Mouse (Mus musculus) embryonic facial prominence, embryonic 13.5 days (tissue): ENCODE data around the gene Olfr395. TPM values are rescaled to one million over a fixed set of nuclear protein-coding genes. Genes with fewer than 3 reads are reported as not detected.
"Not testable (repeated sequence)": the region's sequence is repeated elsewhere in the genome, so short reads cannot be mapped to it uniquely, and the experiment has no call there.

Experiments used
- ATAC-seq: fragments of 200-750 bp; cut with Nextera tagmentation; 2 replicates; pipeline ENCODE4 v1.8.0; 2017; ENCODE audit warnings: low read depth; ENCODE audit not compliant: insufficient number of reproducible peaks, insufficient read depth, low FRiP score, low TSS enrichment
- H3K27ac ChIP-seq: fragments of 300-500 bp; sonication (generic); 2 replicates; pipeline ENCODE4 v1.5.1; 2015; ENCODE audit warnings: moderate library complexity, mild to moderate bottlenecking, inconsistent platforms
- H3K27me3 ChIP-seq: fragments of 300-500 bp; sonication (generic); 2 replicates; pipeline ENCODE4 v1.6.1; 2015; ENCODE audit warnings: mild to moderate bottlenecking, inconsistent platforms
- H3K36me3 ChIP-seq: fragments of 300-500 bp; sonication (generic); 2 replicates; pipeline ENCODE4 v1.6.1; 2015; ENCODE audit warnings: mild to moderate bottlenecking, inconsistent platforms
- H3K4me1 ChIP-seq: fragments of 300-500 bp; sonication (generic); 2 replicates; pipeline ENCODE4 v1.6.1; 2015; ENCODE audit warnings: inconsistent platforms
- H3K4me2 ChIP-seq: fragments of 300-500 bp; sonication (generic); 2 replicates; pipeline ENCODE4 v1.6.1; 2015; ENCODE audit warnings: moderate library complexity, mild to moderate bottlenecking, inconsistent platforms
- H3K4me3 ChIP-seq: fragments of 300-500 bp; sonication (generic); 2 replicates; pipeline ENCODE4 v1.5.1; 2015; ENCODE audit warnings: mild to moderate bottlenecking, inconsistent platforms
- H3K9ac ChIP-seq: fragments of 300-500 bp; sonication (generic); 2 replicates; pipeline ENCODE4 v1.6.1; 2015; ENCODE audit warnings: mild to moderate bottlenecking, inconsistent platforms
- H3K9me3 ChIP-seq: fragments of 300-500 bp; sonication (generic); 2 replicates; pipeline ENCODE4 v1.6.1; 2016; ENCODE audit warnings: inconsistent platforms
- WGBS: fragments of 180-500 bp; shearing (Covaris S2); methylation state at CpG from one replicate; pipeline ENCODE4 v1.1.7; 2015; ENCODE audit warnings: mixed read lengths; 5-methylcytosine and 5-hydroxymethylcytosine counted together
- polyA plus RNA-seq: library from polyadenylated mRNA; unstranded; fragments of >200 nt; fragmentation: Nextera tagmentation; extraction: Ambion mirVana; gene quantifications from 2 replicates; pipeline ENCODE4 v1.2.1, GENCODE M21; 2015

The Olfr395 gene
- polyA plus RNA-seq: not detected in 2 replicates

DNA sequence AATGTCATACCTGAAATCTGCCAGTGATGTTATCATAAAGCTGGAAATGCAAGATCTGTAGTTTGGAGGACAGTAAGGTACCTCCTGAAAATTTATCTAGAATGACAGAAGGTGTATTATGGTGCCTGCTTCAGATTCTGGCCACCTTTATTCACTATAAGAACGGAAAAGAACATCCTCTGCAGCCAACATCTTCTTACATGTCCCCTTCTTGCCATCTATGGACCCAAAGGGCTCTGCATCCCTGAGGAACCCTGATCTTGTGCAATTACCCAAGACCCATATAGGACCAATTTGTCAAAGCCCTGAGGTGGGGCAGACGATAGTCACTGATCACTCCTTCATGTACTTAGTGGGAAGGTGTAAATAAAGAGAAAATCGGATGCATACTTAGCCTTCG lies at the start of gene Olfr395:
Olfr395 (minus strand) TSS at position 101 of the 400 bp plus-strand sequence.
- H3K4me2 ChIP-seq, ATAC-seq, H3K27ac ChIP-seq, H3K4me1 ChIP-seq, H3K9ac ChIP-seq, H3K27me3 ChIP-seq, H3K9me3 ChIP-seq, H3K4me3 ChIP-seq, H3K36me3 ChIP-seq: not testable (repeated sequence)
- 80% methylated on average over 4 of the region's 4 CpGs for WGBS

GRCm38 (mm10) chr11:73936377-73936776 lies 27.3 kb upstream of the Olfr395 start, which contains the start of gene Olfr23:
Olfr23 (plus strand) TSS chr11:73936677.
- H3K27me3 ChIP-seq: no peaks in the 10 kb centered on the region
- no peaks in the 10 kb centered on the region for H3K9me3 ChIP-seq
- ATAC-seq: no peak
- no peak within 1 kb of the TSS for H3K9ac ChIP-seq
- no peak within 1 kb of the TSS for H3K27ac ChIP-seq
- H3K4me1 ChIP-seq: no peaks in the 10 kb centered on the region
- H3K36me3 ChIP-seq: no peaks in the 10 kb centered on the region
- no peak within 1 kb of the TSS for H3K4me2 ChIP-seq
- H3K4me3 ChIP-seq: no peak within 1 kb of the TSS

GRCm38 (mm10) chr11:73890671-73891070 lies 18.4 kb downstream of the Olfr395 start, which contains the start of gene Olfr394:
Olfr394 (minus strand) TSS chr11:73890771.
- H3K4me3 ChIP-seq: no peak within 1 kb of the TSS
- H3K4me1 ChIP-seq: no peaks in the 10 kb centered on the region
- no peaks in the 10 kb centered on the region for H3K36me3 ChIP-seq
- H3K9ac ChIP-seq: no peak within 1 kb of the TSS
- H3K27ac ChIP-seq: no peak within 1 kb of the TSS
- WGBS: 81% methylated on average over 1 of the region's 1 CpGs
- H3K4me2 ChIP-seq: no peak within 1 kb of the TSS
- no peak for ATAC-seq
- no peaks in the 10 kb centered on the region for H3K9me3 ChIP-seq
- H3K27me3 ChIP-seq: no peaks in the 10 kb centered on the region

Other genes with a start within 250 kb of the Olfr395 start
- not detected in 2 replicates for gene Zfp735, start 220.5 kb downstream of the Olfr395 start, polyA plus RNA-seq
- gene Olfr389, start 128.6 kb downstream of the Olfr395 start, polyA plus RNA-seq: not detected in 2 replicates
- not detected in 2 replicates for gene Olfr390, start 126.3 kb downstream of the Olfr395 start, polyA plus RNA-seq
- not detected in 2 replicates for gene Olfr391-ps, start 106.2 kb downstream of the Olfr395 start, polyA plus RNA-seq
- gene Olfr392, start 92.2 kb downstream of the Olfr395 start, polyA plus RNA-seq: not detected in 2 replicates
- not detected in 2 replicates for gene Olfr393, start 57.8 kb downstream of the Olfr395 start, polyA plus RNA-seq
- gene Olfr394, start 18.5 kb downstream of the Olfr395 start, polyA plus RNA-seq: not detected in 2 replicates
- 0.14 TPM in 1 of 2 replicates, not detected in the other for gene Olfr23, start 27.4 kb upstream of the Olfr395 start, polyA plus RNA-seq
- not detected in 2 replicates for gene Olfr397, start 51.5 kb upstream of the Olfr395 start, polyA plus RNA-seq
- gene Olfr398, start 81.1 kb upstream of the Olfr395 start, polyA plus RNA-seq: not detected in 2 replicates
- not detected in 2 replicates for gene Olfr139, start 147.3 kb upstream of the Olfr395 start, polyA plus RNA-seq
- gene Olfr399, start 147.3 kb upstream of the Olfr395 start, polyA plus RNA-seq: 0.15 TPM in 1 of 2 replicates, not detected in the other
- gene Zfp616, start 160.7 kb upstream of the Olfr395 start, polyA plus RNA-seq: not detected in 2 replicates
- gene Olfr401, start 204.4 kb upstream of the Olfr395 start, polyA plus RNA-seq: not detected in 2 replicates
- gene Olfr402, start 244.2 kb upstream of the Olfr395 start, polyA plus RNA-seq: not detected in 2 replicates